Mouse (Mus musculus): Measurements from ENCODE around the gene Rtbdn. TPM values are rescaled to one million over a fixed set of nuclear protein-coding genes. Genes with fewer than 3 reads are reported as not detected.

Gene Rtbdn
- polyA plus RNA-seq, 1 experiment from 2014 or later: 0.10 TPM

- peak; percentile 75 for DNase-seq (ENCODE audit: low spot score)
Observed at GRCm38 (mm10) chr8:84956768-84957167, 10.0 kb downstream of the Rtbdn start.

GRCm38 (mm10) chr8:84959811-84960210, 13.0 kb downstream of the Rtbdn start:
- DNase-seq (ENCODE audit: low spot score): no peak

GRCm38 (mm10) chr8:84963952-84964351, 17.2 kb downstream of the Rtbdn start:
- no peak for DNase-seq (ENCODE audit: low spot score)

GRCm38 (mm10) chr8:84965731-84966291, 19.0 kb downstream of the Rtbdn start:
- DNase-seq (ENCODE audit: low spot score): peak; percentile 95

GRCm38 (mm10) chr8:84966603-84967002, 19.8 kb downstream of the Rtbdn start:
- peak; percentile 41 for DNase-seq (ENCODE audit: low spot score)

GRCm38 (mm10) chr8:84967532-84968304, 20.9 kb downstream of the Rtbdn start:
- no peak for DNase-seq (ENCODE audit: low spot score)

GRCm38 (mm10) chr8:84968650-84969049, 21.9 kb downstream of the Rtbdn start:
- DNase-seq (ENCODE audit: low spot score): no peak

- peak; percentile 69 for DNase-seq (ENCODE audit: low spot score)
Observed at GRCm38 (mm10) chr8:84969241-84970134, 22.7 kb downstream of the Rtbdn start, which contains the start of the genes Gm49661, Prdx2 and Rnaseh2a. TSS of gene Gm49661 (minus strand) at chr8:84969433. TSS of gene Prdx2 (plus strand) at chr8:84969587. TSS of gene Rnaseh2a (minus strand) at chr8:84969767.

GRCm38 (mm10) chr8:84970135-84970790, 23.5 kb downstream of the Rtbdn start:
- no peak for DNase-seq (ENCODE audit: low spot score)

GRCm38 (mm10) chr8:84970913-84971312, 24.1 kb downstream of the Rtbdn start:
- DNase-seq (ENCODE audit: low spot score): no peak

- no peak for DNase-seq (ENCODE audit: low spot score)
Observed at GRCm38 (mm10) chr8:84973079-84973478, 26.3 kb downstream of the Rtbdn start.

- peak; percentile 70 for DNase-seq (ENCODE audit: low spot score)
Observed at GRCm38 (mm10) chr8:84973803-84974542, 27.2 kb downstream of the Rtbdn start.

- DNase-seq (ENCODE audit: low spot score): no peak
Observed at GRCm38 (mm10) chr8:84974543-84975142, 27.9 kb downstream of the Rtbdn start.

GRCm38 (mm10) chr8:84975434-84975833, 28.6 kb downstream of the Rtbdn start:
- peak; percentile 84 for DNase-seq (ENCODE audit: low spot score)

GRCm38 (mm10) chr8:84976031-84976762, 29.4 kb downstream of the Rtbdn start:
- DNase-seq (ENCODE audit: low spot score): peak; percentile 91

GRCm38 (mm10) chr8:84976763-84977434, 30.1 kb downstream of the Rtbdn start:
- no peak for DNase-seq (ENCODE audit: low spot score)

- peak; percentile 84 for DNase-seq (ENCODE audit: low spot score)
Observed at GRCm38 (mm10) chr8:84977435-84978247, 30.9 kb downstream of the Rtbdn start.

All from thymus, postnatal 0 days (tissue).